Mouse (Mus musculus): ENCODE results near the gene Hibch.

GRCm38 (mm10) chr1:52951146-52951868 lies 106.6 kb downstream of the Hibch start:
- TF ChIP-seq CTCF (IDR thresholded peaks at IDR 0.05; ENCODE audit: borderline replicate concordance, control insufficient read depth, extremely low read depth, insufficient read depth, low read length, poor library complexity) (no peak), POLR2A (IDR thresholded peaks at IDR 0.05; ENCODE audit: control insufficient read depth, extremely low read depth, insufficient read depth, low read length, poor library complexity) (no peak)

Data from thymus, adult 2 months (tissue).